Mouse (Mus musculus) bone marrow, adult 2 months (tissue): ENCODE results near the gene Hist1h4b. TPM values are rescaled to one million over a fixed set of nuclear protein-coding genes. Genes with fewer than 3 reads are reported as not detected.

Experiments used
- H3K27ac ChIP-seq: fragments of 200-500 bp; 2 replicates; pipeline ENCODE4 v1.5.1; 2012; ENCODE audit warnings: low read depth, mild to moderate bottlenecking, control low read depth, inconsistent platforms, low read length; ENCODE audit not compliant: control insufficient read depth, poor library complexity, insufficient read depth
- H3K4me1 ChIP-seq: fragments of 200-500 bp; 2 replicates; pipeline ENCODE4 v1.6.1; 2011; ENCODE audit warnings: low read length; ENCODE audit not compliant: control insufficient read depth, insufficient read depth
- H3K4me3 ChIP-seq: fragments of 200-500 bp; replicated peaks from 2 replicates; pipeline ENCODE3; 2011; ENCODE audit warnings: mild to moderate bottlenecking, low read depth, low read length, control low read depth; ENCODE audit not compliant: control insufficient read depth
- CTCF ChIP-seq: fragments of 200-500 bp; IDR thresholded peaks from 2 replicates; pipeline ENCODE4 v1.5.1; 2011; ENCODE audit warnings: low read length, control low read depth; ENCODE audit not compliant: control insufficient read depth, insufficient read depth
- POLR2A ChIP-seq: fragments of 200-500 bp; IDR thresholded peaks from 2 replicates; pipeline ENCODE4 v1.6.1; 2011; ENCODE audit warnings: low read depth, mild to moderate bottlenecking, control low read depth, low read length, borderline replicate concordance; ENCODE audit not compliant: control insufficient read depth
- WGBS: fragments of 180-500 bp; shearing (Covaris S2); methylation state at CpG from one replicate; pipeline ENCODE4 v1.1.7; 2018; 5-methylcytosine and 5-hydroxymethylcytosine counted together
- polyA plus RNA-seq: library from polyadenylated mRNA; stranded (reverse); fragments of >200 nt; gene quantifications from 2 replicates; pipeline ENCODE4 v1.2.4, GENCODE M21; 2011; ENCODE audit warnings: low replicate concordance; ENCODE audit not compliant: missing spikeins, insufficient read depth, insufficient read length

Hist1h4b gene
- polyA plus RNA-seq, 1 experiment: 275 TPM

DNA sequence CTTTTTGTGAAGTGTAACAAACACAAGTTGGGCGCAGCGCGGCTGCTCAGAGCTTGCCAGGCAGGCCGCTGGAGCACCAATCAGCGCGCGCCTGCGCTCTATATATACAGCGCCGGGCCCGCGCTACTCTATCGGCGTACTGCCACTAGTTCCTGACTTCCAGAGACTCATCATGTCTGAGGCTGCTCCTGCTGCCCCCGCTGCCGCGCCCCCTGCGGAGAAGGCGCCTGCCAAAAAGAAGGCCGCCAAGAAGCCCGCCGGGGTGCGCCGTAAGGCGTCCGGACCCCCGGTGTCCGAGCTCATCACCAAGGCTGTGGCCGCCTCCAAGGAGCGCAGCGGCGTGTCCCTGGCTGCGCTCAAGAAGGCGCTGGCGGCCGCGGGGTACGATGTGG is 18.1 kb upstream of the Hist1h4b start, which contains the start of gene Hist1h1c:
Gene Hist1h1c (plus strand): TSS at position 132 of the 392 bp plus-strand sequence.
- under 1% methylated on average over 38 of the region's 38 CpGs for WGBS
- peak within 1 kb of the TSS; percentile 67 for H3K4me3 ChIP-seq
- TF ChIP-seq POLR2A: peak; percentile 99
- 0 out of 2 replicates have a peak, but pooled peaks have one; percentile 6 for TF ChIP-seq CTCF
- H3K27ac ChIP-seq: peak within 1 kb of the TSS; percentile 98
- no peaks in the 10 kb centered on the region; the same call in 1 of the 2 replicates for H3K4me1 ChIP-seq

- peak overlapping the region; percentile 98 for H3K27ac ChIP-seq
- TF ChIP-seq POLR2A (peak; percentile 98), CTCF (no peak)
- H3K4me1 ChIP-seq: no peaks in the 10 kb centered on the region; the same call in 1 of the 2 replicates
- peak overlapping the region; percentile 67 for H3K4me3 ChIP-seq
- under 1% methylated on average over 39 of the region's 39 CpGs for WGBS
Measured at GRCm38 (mm10) chr13:23739069-23739921, 17.5 kb upstream of the Hist1h4b start.

DNA sequence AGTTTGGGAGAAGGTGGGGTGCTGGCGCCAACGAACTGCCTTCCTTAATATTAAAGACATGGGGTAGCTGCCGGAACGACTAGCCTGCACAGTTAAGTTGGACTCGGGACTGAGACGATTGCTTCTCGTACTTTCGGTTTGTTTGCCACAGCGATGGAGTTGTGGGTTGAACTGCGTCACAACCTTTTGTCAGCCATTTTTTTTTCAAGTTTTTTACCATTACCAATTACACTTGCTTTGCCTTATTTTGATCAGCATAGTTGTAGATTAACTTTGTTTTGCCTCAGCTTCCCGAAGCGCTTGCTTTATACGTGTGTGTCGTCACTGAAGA is 16.9 kb upstream of the Hist1h4b start:
- TF ChIP-seq CTCF: no peak
- no peak for TF ChIP-seq POLR2A
- Histone ChIP-seq H3K4me1 (no peaks in the 10 kb centered on the region; the same call in 1 of the 2 replicates), H3K4me3 (peak overlapping the region; percentile 67), H3K27ac (peak overlapping the region; percentile 98)
- under 1% methylated on average over 14 of the region's 14 CpGs for WGBS

GRCm38 (mm10) chr13:23740256-23740840 is 16.5 kb upstream of the Hist1h4b start:
- TF ChIP-seq POLR2A (no peak), CTCF (no peak)
- WGBS: 28% methylated on average over 13 of the region's 13 CpGs
- Histone ChIP-seq H3K4me3 (peak overlapping the region; percentile 67), H3K27ac (peak overlapping the region; percentile 98; the same call in 1 of the 2 replicates), H3K4me1 (no peaks in the 10 kb centered on the region; the same call in 1 of the 2 replicates)

- WGBS: 61% methylated on average over 5 of the region's 5 CpGs
- H3K4me3 ChIP-seq: no peak overlapping the region
- no peaks in the 10 kb centered on the region; the same call in 1 of the 2 replicates for H3K4me1 ChIP-seq
- TF ChIP-seq CTCF (no peak), POLR2A (no peak)
- H3K27ac ChIP-seq: no peak overlapping the region
Measured at GRCm38 (mm10) chr13:23740910-23741309, 15.9 kb upstream of the Hist1h4b start.

GRCm38 (mm10) chr13:23742007-23742406 is 14.8 kb upstream of the Hist1h4b start:
- no peak overlapping the region for H3K4me3 ChIP-seq
- no peak for TF ChIP-seq POLR2A
- no peak for TF ChIP-seq CTCF
- H3K4me1 ChIP-seq: no peaks in the 10 kb centered on the region; the same call in 1 of the 2 replicates
- H3K27ac ChIP-seq: no peak overlapping the region

- TF ChIP-seq CTCF (no peak), POLR2A (no peak)
- Histone ChIP-seq H3K27ac (peak overlapping the region; percentile 46; the same call in 1 of the 2 replicates), H3K4me3 (no peak overlapping the region), H3K4me1 (no peaks in the 10 kb centered on the region; the same call in 1 of the 2 replicates)
- WGBS: 84% methylated on average over 5 of the region's 5 CpGs
Measured at GRCm38 (mm10) chr13:23743215-23743614, 13.6 kb upstream of the Hist1h4b start.

- Histone ChIP-seq H3K4me3 (peak overlapping the region; percentile 35), H3K27ac (peak overlapping the region; percentile 18; the same call in 1 of the 2 replicates), H3K4me1 (no peaks in the 10 kb centered on the region; the same call in 1 of the 2 replicates)
- TF ChIP-seq CTCF: no peak
- WGBS: 65% methylated on average over 4 of the region's 4 CpGs
Measured at GRCm38 (mm10) chr13:23743963-23744362, 12.8 kb upstream of the Hist1h4b start.
